Comparison of ENCODE assay signal across 7 mouse cellular contexts in the genomic region with DNA sequence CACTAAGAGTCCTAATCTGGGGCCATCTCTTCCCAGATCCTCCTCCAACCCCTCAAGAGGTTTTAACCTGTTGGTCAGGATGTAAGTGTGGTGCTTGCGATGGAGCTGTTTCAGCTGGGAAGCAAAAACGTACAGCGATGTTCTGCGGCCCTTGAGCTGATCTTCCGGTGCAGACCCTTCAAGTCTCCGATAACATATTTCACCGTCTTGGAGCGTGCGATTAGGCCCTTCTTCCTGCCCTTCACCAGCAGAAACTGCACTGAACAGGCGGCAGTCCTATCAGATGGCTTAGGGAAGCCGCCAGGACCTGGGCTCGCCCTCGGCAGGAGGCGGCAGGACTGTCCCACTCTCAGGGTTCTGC.
DNase-seq lines count a peak whose midpoint lies in the region; ATAC-seq and TF ChIP-seq lines count a peak whose summit lies in the region.

No protein-coding gene starts in this region.

- DNase-seq in lung, postnatal 0 days (ENCODE audit: low spot score) = no peak
- no peak for DNase-seq in lung, postnatal 25 days (ENCODE audit: low spot score)
- DNase-seq in right cerebral cortex, adult 2 months (ENCODE audit: low spot score in 2 of 2) = no peak
- no peak for DNase-seq in kidney, adult 9 months

- TF ChIP-seq CTCF in lung, postnatal 0 days (IDR thresholded peaks at IDR 0.05) = no peak

- H3K4me3 ChIP-seq in lung, postnatal 0 days (ENCODE audit: low read depth, low read length) = peak overlapping the region; percentile 54
- H3K4me3 ChIP-seq in limb, embryonic 13.5 days = peak overlapping the region; percentile 72
- H3K4me3 ChIP-seq in stomach, embryonic 15.5 days (replicated peaks) = peak overlapping the region; percentile 71

- peaks cover 8% of the 10 kb centered on the region; the same call in 1 of the 2 replicates for H3K4me1 ChIP-seq in lung, postnatal 0 days (ENCODE audit: insufficient read depth, low read depth, low read length)
- H3K4me1 ChIP-seq in limb, embryonic 13.5 days = peaks cover 28% of the 10 kb centered on the region
- peaks cover 3% of the 10 kb centered on the region for H3K4me1 ChIP-seq in stomach, embryonic 15.5 days

- no peak for TF ChIP-seq EP300 in lung, postnatal 0 days (IDR thresholded peaks at IDR 0.05)

- H3K9me3 ChIP-seq in lung, postnatal 0 days (ENCODE audit: low read length) = no peaks in the 10 kb centered on the region
- no peaks in the 10 kb centered on the region for H3K9me3 ChIP-seq in limb, embryonic 13.5 days
- no peaks in the 10 kb centered on the region for H3K9me3 ChIP-seq in stomach, embryonic 15.5 days

- peak overlapping the region; percentile 46 for H3K9ac ChIP-seq in lung, postnatal 0 days (replicated peaks; ENCODE audit: low read depth)
- peak overlapping the region; percentile 82 for H3K9ac ChIP-seq in limb, embryonic 13.5 days
- peak overlapping the region; percentile 76 for H3K9ac ChIP-seq in stomach, embryonic 15.5 days

- no peaks in the 10 kb centered on the region for H3K27me3 ChIP-seq in lung, postnatal 0 days (replicated peaks; ENCODE audit: insufficient read depth, low read length)
- no peaks in the 10 kb centered on the region for H3K27me3 ChIP-seq in limb, embryonic 13.5 days
- no peaks in the 10 kb centered on the region for H3K27me3 ChIP-seq in stomach, embryonic 15.5 days (replicated peaks)

- ATAC-seq in lung, postnatal 0 days = no peak
- peak; percentile 20 for ATAC-seq in erythroid progenitor cell, adult 5-6 weeks (replicated peaks; ENCODE audit: low FRiP score, poor library complexity, severe bottlenecking)
- no peak; the same call in 1 of the 2 replicates for ATAC-seq in limb, embryonic 13.5 days (ENCODE audit: low FRiP score, low read depth)
- no peak for ATAC-seq in stomach, embryonic 15.5 days (ENCODE audit: insufficient read depth, low FRiP score, low read depth)

- WGBS in lung, postnatal 0 days = under 1% methylated on average over 14 of the region's 14 CpGs
- 1% methylated on average over 14 of the region's 14 CpGs for WGBS in limb, embryonic 13.5 days
- WGBS in stomach, embryonic 15.5 days = under 1% methylated on average over 14 of the region's 14 CpGs

- no peaks in the 10 kb centered on the region for H3K36me3 ChIP-seq in lung, postnatal 0 days (ENCODE audit: insufficient read depth, low read length)
- H3K36me3 ChIP-seq in limb, embryonic 13.5 days = peaks cover 6% of the 10 kb centered on the region; the same call in 1 of the 2 replicates
- no peaks in the 10 kb centered on the region for H3K36me3 ChIP-seq in stomach, embryonic 15.5 days

- H3K27ac ChIP-seq in lung, postnatal 0 days (ENCODE audit: low read length) = peak overlapping the region; percentile 91
- H3K27ac ChIP-seq in limb, embryonic 13.5 days = peak overlapping the region; percentile 91
- H3K27ac ChIP-seq in stomach, embryonic 15.5 days = peak overlapping the region; percentile 92

- H3K4me2 ChIP-seq in lung, postnatal 0 days (replicated peaks; ENCODE audit: low read depth, low read length) = peak overlapping the region; percentile 70
- peak overlapping the region; percentile 92 for H3K4me2 ChIP-seq in limb, embryonic 13.5 days (replicated peaks)
- peak overlapping the region; percentile 82 for H3K4me2 ChIP-seq in stomach, embryonic 15.5 days
